Mouse (Mus musculus) regulatory T cell (primary cell): ENCODE measurements around the gene Fkbp9.
"Not testable (repeated sequence)": the region's sequence is repeated elsewhere in the genome, so short reads cannot be mapped to it uniquely, and the experiment has no call there.

Experiments
- in situ Hi-C: fragments of 300-600 bp; cut with MboI, MseI; formaldehyde crosslinking; loops from one replicate; pipeline ENCODE4 v1.15.1; 2025; ENCODE audit warnings: high pct_unique_total_duplicates

The Fkbp9 gene

GRCm38 (mm10) chr6:56837621-56838020, 5.8 kb downstream of the Fkbp9 start:
- in situ Hi-C loops: no loop called here

GRCm38 (mm10) chr6:56843229-56843628, 11.4 kb downstream of the Fkbp9 start:
- in situ Hi-C loops: no loop called here

GRCm38 (mm10) chr6:56844365-56844764, 12.5 kb downstream of the Fkbp9 start:
- in situ Hi-C loops: no loop called here

GRCm38 (mm10) chr6:56848974-56849373, 17.1 kb downstream of the Fkbp9 start:
- in situ Hi-C loops: no loop called here

GRCm38 (mm10) chr6:56850315-56850714, 18.5 kb downstream of the Fkbp9 start:
- in situ Hi-C loops: no loop called here

- in situ Hi-C loops: no loop called here
Measured at GRCm38 (mm10) chr6:56854803-56855202, 22.9 kb downstream of the Fkbp9 start.

- in situ Hi-C loops: no loop called here
Measured at GRCm38 (mm10) chr6:56856748-56857147, 24.9 kb downstream of the Fkbp9 start.

- in situ Hi-C loops: no loop called here
Measured at GRCm38 (mm10) chr6:56860205-56860848, 28.5 kb downstream of the Fkbp9 start.

GRCm38 (mm10) chr6:56866899-56867298, 35.0 kb downstream of the Fkbp9 start:
- in situ Hi-C loops: not testable (repeated sequence)

- in situ Hi-C loops: no loop called here
Measured at GRCm38 (mm10) chr6:56868565-56868964, 36.7 kb downstream of the Fkbp9 start.

- in situ Hi-C loops: no loop called here
Measured at GRCm38 (mm10) chr6:56870027-56870426, 38.2 kb downstream of the Fkbp9 start.

- in situ Hi-C loops: no loop called here
Measured at GRCm38 (mm10) chr6:56876870-56877269, 45.0 kb downstream of the Fkbp9 start.

GRCm38 (mm10) chr6:56877985-56878384, 46.1 kb downstream of the Fkbp9 start:
- in situ Hi-C loops: no loop called here

GRCm38 (mm10) chr6:56879352-56879955, 47.6 kb downstream of the Fkbp9 start:
- in situ Hi-C loops: no loop called here

GRCm38 (mm10) chr6:56888561-56888960, 56.7 kb downstream of the Fkbp9 start:
- in situ Hi-C loops: no loop called here

GRCm38 (mm10) chr6:56890762-56891161, 58.9 kb downstream of the Fkbp9 start:
- in situ Hi-C loops: no loop called here

- in situ Hi-C loops: no loop called here
Measured at GRCm38 (mm10) chr6:56899601-56900000, 67.7 kb downstream of the Fkbp9 start.

- in situ Hi-C loops: loop anchor here (10.0 kb wide), 1 partner anchor 97 kb away; no protein-coding TSS in a partner anchor
Measured at GRCm38 (mm10) chr6:56901336-56901735, 69.5 kb downstream of the Fkbp9 start.

GRCm38 (mm10) chr6:56901824-56902386, 70.0 kb downstream of the Fkbp9 start:
- in situ Hi-C loops: loop anchor here (10.0 kb wide), 1 partner anchor 97 kb away; no protein-coding TSS in a partner anchor

- in situ Hi-C loops: loop anchor here (10.0 kb wide), 1 partner anchor 98 kb away; no protein-coding TSS in a partner anchor
Measured at GRCm38 (mm10) chr6:56902606-56903520, 71.0 kb downstream of the Fkbp9 start.

GRCm38 (mm10) chr6:56903831-56904230, 72.0 kb downstream of the Fkbp9 start:
- in situ Hi-C loops: loop anchor here (10.0 kb wide), 1 partner anchor 99 kb away; no protein-coding TSS in a partner anchor

- in situ Hi-C loops: loop anchor here (10.0 kb wide), 1 partner anchor 100 kb away; no protein-coding TSS in a partner anchor
Measured at GRCm38 (mm10) chr6:56904330-56904729, 72.5 kb downstream of the Fkbp9 start.
